Mouse (Mus musculus) gastrocnemius, adult 2 months (tissue): ENCODE results near the gene Bcl2l1. TPM values are rescaled to one million over a fixed set of nuclear protein-coding genes. Genes with fewer than 3 reads are reported as not detected.

ENCODE experiments used
- DNase-seq: peaks from one replicate; pipeline ENCODE4 v3.0.0; 2022
- H3K27ac ChIP-seq: fragments of 200-600 bp; 2 replicates; pipeline ENCODE4 v1.8.1; 2022; ENCODE audit warnings: mild to moderate bottlenecking
- H3K4me3 ChIP-seq: fragments of 200-600 bp; 2 replicates; pipeline ENCODE4 v1.8.1; 2022; ENCODE audit warnings: mild to moderate bottlenecking, moderate library complexity
- CTCF ChIP-seq: fragments of 200-600 bp; IDR thresholded peaks from 2 replicates; pipeline ENCODE4 v1.8.1; 2022; ENCODE audit warnings: antibody characterized with exemption, mild to moderate bottlenecking, moderate library complexity
- intact Hi-C: fragments of 180-260 bp; cut with DNase I; formaldehyde crosslinking; loops from one replicate; pipeline ENCODE4 v1.15.1; 2025
- long read RNA-seq, 2 experiments: library from polyadenylated mRNA; stranded (forward); transcript quantifications; one replicate each; pipeline ENCODE4 v2.0.0; 2021
- total RNA-seq, 2 experiments: library from RNA; stranded (reverse); gene quantifications; 2 replicates each; pipeline ENCODE4 v1.2.3; 2021

The Bcl2l1 gene
- 10 to 100 TPM; 15.7 to 40.3 TPM for total RNA-seq
- long read RNA-seq, experiment 1, transcript Bcl2l1-202 (3 exons, 2,568 nt), result major isoform, 33 of 77 reads
- long read RNA-seq, experiment 1, transcript Bcl2l1-201 (3 exons, 2,417 nt), result minor isoform, 9 of 77 reads
- long read RNA-seq, experiment 1, partial matches to known transcripts, result 12 of 77 reads
- long read RNA-seq, experiment 1, other reads (novel, unspliced or antisense), result 23 of 77 reads
- long read RNA-seq, experiment 2, transcript Bcl2l1-202 (3 exons, 2,568 nt), result major isoform, 22 of 35 reads
- long read RNA-seq, experiment 2, partial matches to known transcripts, result 1 of 35 reads
- long read RNA-seq, experiment 2, other reads (novel, unspliced or antisense), result 9 of 35 reads

GRCm38 (mm10) chr2:152831019-152831878 is at the start of gene Bcl2l1:
TSS of gene Bcl2l1 (minus strand) at chr2:152831728.
- DNase-seq, result peak; percentile 99
- intact Hi-C loops, result loop anchor here (1.0 to 10.0 kb wide), 3 partner anchors 88 to 184 kb away; partner anchors contain the start of gene Pdrg1
- TF ChIP-seq CTCF, result peak; percentile 94
- peak within 1 kb of the TSS; percentile 80 for H3K4me3 ChIP-seq
- peak within 1 kb of the TSS; percentile 99 for H3K27ac ChIP-seq

- DNase-seq, result no peak
- H3K27ac ChIP-seq, result no peak overlapping the region
- TF ChIP-seq CTCF, result no peak
- intact Hi-C loops, result no loop called here
- H3K4me3 ChIP-seq, result no peak overlapping the region
Observed at GRCm38 (mm10) chr2:152880898-152881297, 49.4 kb upstream of the Bcl2l1 start.

- DNase-seq, result no peak
- H3K4me3 ChIP-seq, result no peak overlapping the region
- H3K27ac ChIP-seq, result no peak overlapping the region
- TF ChIP-seq CTCF, result no peak
- intact Hi-C loops, result no loop called here
Observed at GRCm38 (mm10) chr2:152878239-152878638, 46.7 kb upstream of the Bcl2l1 start.

- TF ChIP-seq CTCF, result no peak
- Histone ChIP-seq H3K27ac (peak overlapping the region; percentile 78), H3K4me3 (no peak overlapping the region)
- DNase-seq, result no peak
- intact Hi-C loops, result loop anchor here (5.0 kb wide), 1 partner anchor 34 kb away; no protein-coding TSS in a partner anchor
Observed at GRCm38 (mm10) chr2:152863346-152863745, 31.8 kb upstream of the Bcl2l1 start.

- intact Hi-C loops, result loop anchor here (5.0 kb wide), 1 partner anchor 35 kb away; no protein-coding TSS in a partner anchor
Observed at GRCm38 (mm10) chr2:152862638-152863037, 31.1 kb upstream of the Bcl2l1 start.

GRCm38 (mm10) chr2:152861891-152862290 is 30.4 kb upstream of the Bcl2l1 start:
- TF ChIP-seq CTCF, result no peak
- intact Hi-C loops, result loop anchor here (5.0 kb wide), 1 partner anchor 35 kb away; no protein-coding TSS in a partner anchor
- H3K4me3 ChIP-seq, result no peak overlapping the region
- peak overlapping the region; percentile 78 for H3K27ac ChIP-seq
- peak; percentile 31 for DNase-seq

More at GRCm38 (mm10) chr2:152862638-152863037, 31.1 kb upstream of the Bcl2l1 start:
- Histone ChIP-seq H3K4me3 (peak overlapping the region; percentile 2; the same call in 1 of the 2 replicates), H3K27ac (peak overlapping the region; percentile 78)
- DNase-seq, result peak; percentile 47
- no peak for TF ChIP-seq CTCF

- Histone ChIP-seq H3K4me3 (no peak overlapping the region), H3K27ac (peak overlapping the region; percentile 61)
- TF ChIP-seq CTCF, result no peak
- intact Hi-C loops, result no loop called here
- DNase-seq, result no peak
Observed at GRCm38 (mm10) chr2:152859501-152859900, 28.0 kb upstream of the Bcl2l1 start.

- no peak for DNase-seq
- no peak overlapping the region for H3K27ac ChIP-seq
- peak overlapping the region; percentile 92 for H3K4me3 ChIP-seq
- TF ChIP-seq CTCF, result no peak
- intact Hi-C loops, result no loop called here
Observed at GRCm38 (mm10) chr2:152848466-152848865, 16.9 kb upstream of the Bcl2l1 start.

- peak; percentile 98 for DNase-seq
- TF ChIP-seq CTCF, result peak; percentile 25; the same call in 1 of the 2 replicates
- Histone ChIP-seq H3K27ac (peak within 1 kb of the TSS; percentile 78), H3K4me3 (peak within 1 kb of the TSS; percentile 92)
- intact Hi-C loops, result no loop called here
Observed at GRCm38 (mm10) chr2:152847815-152848302, 16.3 kb upstream of the Bcl2l1 start, which contains the start of gene Tpx2. TSS of gene Tpx2 (plus strand) at chr2:152847964.

- intact Hi-C loops, result no loop called here
- H3K4me3 ChIP-seq, result peak overlapping the region; percentile 92
- peak overlapping the region; percentile 76 for H3K27ac ChIP-seq
- no peak for TF ChIP-seq CTCF
- DNase-seq, result no peak
Observed at GRCm38 (mm10) chr2:152847057-152847814, 15.7 kb upstream of the Bcl2l1 start.

GRCm38 (mm10) chr2:152842741-152843140 is 11.2 kb upstream of the Bcl2l1 start:
- no peak overlapping the region for H3K27ac ChIP-seq
- TF ChIP-seq CTCF, result no peak
- intact Hi-C loops, result no loop called here
- DNase-seq, result no peak
- H3K4me3 ChIP-seq, result no peak overlapping the region

GRCm38 (mm10) chr2:152839256-152839655 is 7.7 kb upstream of the Bcl2l1 start:
- intact Hi-C loops, result loop anchor here (5.0 to 10.0 kb wide), 2 partner anchors 48 to 176 kb away; partner anchors contain the start of gene Pdrg1
- Histone ChIP-seq H3K27ac (peak overlapping the region; percentile 74), H3K4me3 (no peak overlapping the region)
- no peak for TF ChIP-seq CTCF
- peak; percentile 78 for DNase-seq
